ENCODE assay signal across 24 mouse cellular contexts in genomic region chr14:26361206-26361605, GRCm38 (mm10).
"Had no signal": no experiment of that assay in that cellular context is flagged by ENCODE, and none has a peak within 500 bp of the region (broad histone marks: within the 10 kb centered on the region; RNA-seq: fewer than 3 reads in every experiment).

No protein-coding gene starts in this region.

- ATAC-seq: hindbrain, postnatal 0 days; intestine, embryonic 16.5 days had no signal

- DNase-seq: gastrocnemius, postnatal 14 days; gastrocnemius, postnatal 36 days; heart, adult 18-20 months; heart, postnatal 14 days; heart, postnatal 36 days; kidney, adult 11 months; kidney, adult 2 months; kidney, adult 9 months; kidney, postnatal 14 days; kidney, postnatal 36 days; layer of hippocampus, adult 9-11 months; layer of hippocampus, postnatal 36 days; left cerebral cortex, postnatal 4 days; liver; liver, embryonic 13.5 days had no signal

- H3K27ac ChIP-seq: hindbrain, embryonic 13.5 days; hindbrain, embryonic 15.5 days; hindbrain, postnatal 0 days; kidney, embryonic 15.5 days; kidney, postnatal 0 days; limb, embryonic 12.5 days; liver, embryonic 13.5 days had no signal

- H3K4me2 ChIP-seq: heart, embryonic 12.5 days; hindbrain, embryonic 13.5 days; hindbrain, embryonic 15.5 days; kidney, embryonic 15.5 days; limb, embryonic 12.5 days; liver, embryonic 11.5 days; liver, embryonic 13.5 days had no signal

- H3K9me3 ChIP-seq: heart, embryonic 12.5 days; hindbrain, embryonic 13.5 days; hindbrain, embryonic 15.5 days; kidney, embryonic 15.5 days; limb, embryonic 12.5 days; liver, embryonic 13.5 days had no signal

- H3K36me3 ChIP-seq: heart, embryonic 12.5 days; hindbrain, embryonic 13.5 days; hindbrain, embryonic 15.5 days; kidney, embryonic 15.5 days; limb, embryonic 12.5 days; liver, embryonic 13.5 days had no signal

- H3K9ac ChIP-seq: heart, embryonic 12.5 days; hindbrain, embryonic 13.5 days; hindbrain, embryonic 15.5 days; kidney, embryonic 15.5 days; limb, embryonic 12.5 days; liver, embryonic 13.5 days had no signal

- H3K27me3 ChIP-seq: heart, embryonic 12.5 days; hindbrain, embryonic 13.5 days; hindbrain, embryonic 15.5 days; kidney, embryonic 15.5 days; limb, embryonic 12.5 days; liver, embryonic 13.5 days had no signal

- H3K4me1 ChIP-seq: hindbrain, embryonic 13.5 days; hindbrain, embryonic 15.5 days had no signal

- H3K4me3 ChIP-seq: heart, embryonic 12.5 days; hindbrain, embryonic 13.5 days; hindbrain, embryonic 15.5 days; kidney, embryonic 15.5 days; limb, embryonic 12.5 days; liver, embryonic 13.5 days had no signal
